Mouse (Mus musculus) neural tube, embryonic 12.5 days (tissue): Measurements from ENCODE around the gene Pycard. TPM values are rescaled to one million over a fixed set of nuclear protein-coding genes. Genes with fewer than 3 reads are reported as not detected.

ENCODE experiments used
- ATAC-seq: fragments of 200-750 bp; cut with Nextera tagmentation; 2 replicates; pipeline ENCODE4 v1.8.0; 2017; ENCODE audit warnings: low read depth, mild to moderate bottlenecking, moderate TSS enrichment, moderate library complexity; ENCODE audit not compliant: low FRiP score
- H3K27ac ChIP-seq: fragments of 300-500 bp; sonication (generic); 2 replicates; pipeline ENCODE4 v1.5.1; 2016
- H3K27me3 ChIP-seq: fragments of 300-500 bp; sonication (generic); replicated peaks from 2 replicates; pipeline ENCODE4 v1.6.1; 2016; ENCODE audit warnings: mild to moderate bottlenecking
- H3K36me3 ChIP-seq: fragments of 300-500 bp; sonication (generic); 2 replicates; pipeline ENCODE4 v1.6.1; 2016; ENCODE audit warnings: mild to moderate bottlenecking
- H3K4me1 ChIP-seq: fragments of 300-500 bp; sonication (generic); 2 replicates; pipeline ENCODE4 v1.6.1; 2016
- H3K4me2 ChIP-seq: fragments of 300-500 bp; sonication (generic); replicated peaks from 2 replicates; pipeline ENCODE4 v1.6.1; 2016; ENCODE audit warnings: mild to moderate bottlenecking
- H3K4me3 ChIP-seq: fragments of 300-500 bp; sonication (generic); 2 replicates; pipeline ENCODE4 v1.5.1; 2016
- H3K9ac ChIP-seq: fragments of 300-500 bp; sonication (generic); 2 replicates; pipeline ENCODE4 v1.6.1; 2016; ENCODE audit warnings: mild to moderate bottlenecking
- H3K9me3 ChIP-seq: fragments of 300-500 bp; sonication (generic); 2 replicates; pipeline ENCODE4 v1.6.1; 2016; ENCODE audit warnings: mild to moderate bottlenecking
- WGBS: fragments of 180-500 bp; shearing (Covaris S2); methylation state at CpG from one replicate; pipeline ENCODE4 v1.1.7; 2016; 5-methylcytosine and 5-hydroxymethylcytosine counted together
- polyA plus RNA-seq: library from polyadenylated mRNA; unstranded; fragments of >200 nt; fragmentation: Nextera tagmentation; extraction: Ambion mirVana; gene quantifications from 2 replicates; pipeline ENCODE4 v1.2.1, GENCODE M21; 2016

Pycard gene
- polyA plus RNA-seq, 1 experiment from 2014 or later = 6.5 TPM

GRCm38 (mm10) chr7:128000068-128000950 is 6.6 kb upstream of the Pycard start:
- H3K27me3 ChIP-seq = peaks cover 16% of the 10 kb centered on the region; the same call in 1 of the 2 replicates
- no peak overlapping the region for H3K4me3 ChIP-seq
- no peak for ATAC-seq
- no peak overlapping the region for H3K9ac ChIP-seq
- no peaks in the 10 kb centered on the region for H3K9me3 ChIP-seq
- no peaks in the 10 kb centered on the region; the same call in 1 of the 2 replicates for H3K36me3 ChIP-seq
- no peak overlapping the region for H3K4me2 ChIP-seq
- H3K27ac ChIP-seq = no peak overlapping the region
- WGBS = 79% methylated on average over 1 of the region's 1 CpGs
- H3K4me1 ChIP-seq = peaks cover 8% of the 10 kb centered on the region; the same call in 1 of the 2 replicates

DNA sequence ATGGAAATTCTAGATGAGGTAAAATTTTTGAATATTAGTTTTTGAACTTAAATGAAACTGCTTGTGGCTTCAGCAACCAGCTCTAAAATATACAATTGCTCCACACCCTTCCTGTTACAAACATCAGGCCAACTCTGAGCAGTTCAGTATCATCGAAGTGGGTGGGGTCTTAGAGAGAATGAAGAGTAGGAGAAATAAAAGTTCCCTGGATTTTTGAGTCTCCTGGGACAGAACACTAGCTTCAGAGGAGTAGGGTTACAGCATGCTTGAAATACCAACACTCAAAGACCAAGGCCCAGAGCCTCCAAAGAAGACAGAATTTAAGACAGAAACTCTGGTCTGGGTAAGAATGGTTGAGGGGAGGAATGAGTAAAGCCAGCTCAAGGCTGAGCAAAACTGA is 5.8 kb upstream of the Pycard start:
- 88% methylated on average over 1 of the region's 1 CpGs for WGBS
- no peak overlapping the region for H3K4me3 ChIP-seq
- peaks cover 1% of the 10 kb centered on the region; the same call in 1 of the 2 replicates for H3K4me1 ChIP-seq
- peaks cover 7% of the 10 kb centered on the region; the same call in 1 of the 2 replicates for H3K27me3 ChIP-seq
- H3K4me2 ChIP-seq = no peak overlapping the region
- no peak overlapping the region for H3K27ac ChIP-seq
- H3K9me3 ChIP-seq = no peaks in the 10 kb centered on the region
- no peaks in the 10 kb centered on the region; the same call in 1 of the 2 replicates for H3K36me3 ChIP-seq
- ATAC-seq = no peak
- H3K9ac ChIP-seq = no peak overlapping the region

DNA sequence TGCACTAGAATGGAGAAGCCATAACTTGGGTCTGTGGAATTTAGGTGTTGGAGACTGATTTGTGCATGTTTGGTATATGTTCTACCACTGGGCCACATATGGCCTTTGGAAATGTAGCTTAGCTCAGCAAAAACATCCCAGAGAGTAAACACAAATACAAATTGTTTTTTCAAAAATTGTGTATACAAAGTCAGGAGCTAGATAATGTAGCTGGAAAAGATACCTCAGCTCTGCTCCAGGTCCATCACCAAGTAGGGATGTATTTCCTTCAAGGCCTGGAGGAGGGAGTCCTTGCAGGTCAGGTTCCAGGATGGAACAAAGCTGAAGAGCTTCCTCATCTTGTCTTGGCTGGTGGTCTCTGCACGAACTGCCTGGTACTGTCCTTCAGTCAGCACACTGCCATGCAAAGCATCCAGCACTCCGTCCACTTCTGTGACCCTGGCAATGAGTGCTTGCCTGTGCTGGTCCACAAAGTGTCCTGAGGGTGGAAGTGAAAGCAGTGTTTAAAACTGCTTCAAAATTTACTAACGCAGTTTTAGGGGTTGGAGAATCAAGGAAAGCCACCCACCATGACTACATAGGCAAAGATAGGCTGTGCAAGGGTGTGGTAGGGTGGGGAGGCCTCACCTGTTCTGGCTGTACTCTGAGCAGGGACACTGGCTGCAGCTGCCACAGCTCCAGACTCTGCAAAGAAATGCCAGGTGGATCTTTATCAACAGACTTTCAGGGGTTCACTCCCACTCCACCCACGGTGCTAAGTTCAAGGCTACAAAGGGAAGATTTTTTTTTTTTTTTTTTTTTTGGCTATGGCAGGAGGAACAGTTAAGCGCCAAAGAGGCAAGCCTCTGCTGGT is 953 bp downstream of the Pycard start:
- Histone ChIP-seq H3K27me3 (no peaks in the 10 kb centered on the region), H3K4me2 (0 out of 2 replicates have a peak overlapping the region, but pooled peaks have one; percentile 33), H3K9me3 (no peaks in the 10 kb centered on the region), H3K36me3 (peaks cover 26% of the 10 kb centered on the region; the same call in 1 of the 2 replicates), H3K4me1 (no peaks in the 10 kb centered on the region), H3K27ac (no peak overlapping the region), H3K4me3 (no peak overlapping the region), H3K9ac (no peak overlapping the region)
- WGBS = 53% methylated on average over 5 of the region's 5 CpGs
- ATAC-seq = 0 out of 2 replicates have a peak, but pooled peaks have one; percentile 7

GRCm38 (mm10) chr7:127991643-127992487 is 1.8 kb downstream of the Pycard start:
- no peak overlapping the region for H3K27ac ChIP-seq
- peaks cover 34% of the 10 kb centered on the region; the same call in 1 of the 2 replicates for H3K36me3 ChIP-seq
- H3K9me3 ChIP-seq = no peaks in the 10 kb centered on the region
- no peaks in the 10 kb centered on the region for H3K4me1 ChIP-seq
- H3K9ac ChIP-seq = no peak overlapping the region
- no peak for ATAC-seq
- H3K27me3 ChIP-seq = no peaks in the 10 kb centered on the region
- no peak overlapping the region for H3K4me3 ChIP-seq
- 57% methylated on average over 6 of the region's 6 CpGs for WGBS
- H3K4me2 ChIP-seq = no peak overlapping the region

DNA sequence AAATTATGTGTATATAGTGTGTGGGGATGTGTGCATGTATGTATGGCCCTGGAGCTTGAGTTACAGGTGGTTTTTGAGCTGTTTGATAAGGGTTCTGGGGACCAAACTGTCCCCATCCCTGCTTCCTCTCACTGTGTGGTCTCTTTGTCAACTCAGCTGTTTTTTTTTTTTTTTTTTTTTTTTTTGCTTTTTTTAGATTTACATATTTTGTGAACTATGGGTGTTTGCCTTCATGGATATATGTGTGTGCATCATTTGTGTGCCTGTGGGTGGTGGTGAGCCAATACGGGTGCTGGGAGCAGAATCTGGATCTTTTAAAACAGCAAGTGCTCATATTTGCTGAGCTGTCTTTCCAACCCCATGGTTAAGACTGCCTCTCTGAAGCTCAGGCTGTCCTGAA is 4.8 kb downstream of the Pycard start:
- no peak for ATAC-seq
- WGBS = 90% methylated on average over 1 of the region's 1 CpGs
- Histone ChIP-seq H3K36me3 (peaks cover 62% of the 10 kb centered on the region), H3K4me2 (no peak overlapping the region), H3K4me3 (no peak overlapping the region), H3K27ac (no peak overlapping the region), H3K27me3 (no peaks in the 10 kb centered on the region), H3K9ac (no peak overlapping the region), H3K9me3 (no peaks in the 10 kb centered on the region), H3K4me1 (no peaks in the 10 kb centered on the region)

- H3K36me3 ChIP-seq = peaks cover 98% of the 10 kb centered on the region
Observed at GRCm38 (mm10) chr7:127980606-127981005, 13.1 kb downstream of the Pycard start.

GRCm38 (mm10) chr7:127978856-127979255 is 14.8 kb downstream of the Pycard start:
- WGBS = 94% methylated on average over 2 of the region's 2 CpGs
- H3K4me2 ChIP-seq = no peak overlapping the region
- no peak for ATAC-seq
- H3K36me3 ChIP-seq = peaks cover 97% of the 10 kb centered on the region
- no peak overlapping the region for H3K27ac ChIP-seq
- H3K27me3 ChIP-seq = no peaks in the 10 kb centered on the region
- no peak overlapping the region for H3K4me3 ChIP-seq
- no peaks in the 10 kb centered on the region for H3K9me3 ChIP-seq
- H3K4me1 ChIP-seq = no peaks in the 10 kb centered on the region
- H3K9ac ChIP-seq = no peak overlapping the region

More at GRCm38 (mm10) chr7:127980606-127981005, 13.1 kb downstream of the Pycard start:
- ATAC-seq = no peak
- Histone ChIP-seq H3K27me3 (no peaks in the 10 kb centered on the region), H3K27ac (no peak overlapping the region), H3K4me2 (no peak overlapping the region), H3K9me3 (no peaks in the 10 kb centered on the region), H3K4me3 (no peak overlapping the region), H3K4me1 (no peaks in the 10 kb centered on the region), H3K9ac (no peak overlapping the region)
- 94% methylated on average over 3 of the region's 3 CpGs for WGBS

GRCm38 (mm10) chr7:127974413-127974930 is 19.2 kb downstream of the Pycard start:
- no peak overlapping the region for H3K4me3 ChIP-seq
- no peak overlapping the region for H3K9ac ChIP-seq
- no peak for ATAC-seq
- no peak overlapping the region for H3K27ac ChIP-seq
- WGBS = 90% methylated on average over 2 of the region's 2 CpGs
- H3K4me2 ChIP-seq = no peak overlapping the region
- peaks cover 91% of the 10 kb centered on the region for H3K36me3 ChIP-seq
- no peaks in the 10 kb centered on the region for H3K27me3 ChIP-seq
- peaks cover 2% of the 10 kb centered on the region for H3K4me1 ChIP-seq
- no peaks in the 10 kb centered on the region for H3K9me3 ChIP-seq

GRCm38 (mm10) chr7:127967922-127968828 is 25.5 kb downstream of the Pycard start:
- H3K27ac ChIP-seq = peak overlapping the region; percentile 95
- H3K4me1 ChIP-seq = peaks cover 14% of the 10 kb centered on the region
- H3K4me2 ChIP-seq = peak overlapping the region; percentile 79
- no peaks in the 10 kb centered on the region for H3K9me3 ChIP-seq
- peak overlapping the region; percentile 99 for H3K9ac ChIP-seq
- peak overlapping the region; percentile 97 for H3K4me3 ChIP-seq
- peak; percentile 49; the same call in 1 of the 2 replicates for ATAC-seq
- WGBS = under 1% methylated on average over 41 of the region's 42 CpGs
- H3K27me3 ChIP-seq = no peaks in the 10 kb centered on the region
- peaks cover 31% of the 10 kb centered on the region for H3K36me3 ChIP-seq

- peak; percentile 95 for ATAC-seq
- Histone ChIP-seq H3K4me1 (peaks cover 14% of the 10 kb centered on the region), H3K27ac (peak within 1 kb of the TSS; percentile 95), H3K27me3 (no peaks in the 10 kb centered on the region), H3K36me3 (peaks cover 22% of the 10 kb centered on the region), H3K9me3 (no peaks in the 10 kb centered on the region), H3K9ac (peak within 1 kb of the TSS; percentile 99), H3K4me3 (peak within 1 kb of the TSS; percentile 97), H3K4me2 (peak within 1 kb of the TSS; percentile 79)
- WGBS = under 1% methylated on average over 92 of the region's 92 CpGs
Observed at GRCm38 (mm10) chr7:127967004-127967921, 26.4 kb downstream of the Pycard start, which contains the start of gene Fus. Gene Fus (plus strand): TSS chr7:127967457.
